Mouse (Mus musculus): ENCODE results near the gene 4921539E11Rik.
A peak's percentile ranks its signal among the peaks of the same experiment; 100 is the strongest.

Gene 4921539E11Rik

DNA sequence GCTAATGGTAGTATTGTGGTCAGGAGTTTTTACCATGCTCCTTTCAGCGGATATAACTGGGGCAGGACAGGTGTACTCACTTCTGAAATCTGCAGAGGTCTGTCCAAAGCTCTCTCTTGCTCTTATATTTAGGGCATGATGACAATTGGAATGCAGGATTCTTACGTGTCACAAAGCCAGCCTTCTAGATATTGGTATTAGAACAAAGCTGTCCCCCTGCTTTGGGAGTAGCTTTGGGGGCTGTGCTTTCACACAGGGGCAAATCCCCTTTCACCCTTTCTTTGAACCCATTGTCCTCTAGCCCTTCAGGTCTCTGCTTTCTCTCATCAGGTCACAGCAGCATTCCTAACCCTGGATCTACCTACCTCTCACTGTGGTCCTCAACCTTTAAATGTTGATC is at the start of gene 4921539E11Rik:
Gene 4921539E11Rik, minus strand, starts transcription at position 101 of the 400 bp plus-strand sequence.
- no peak for DNase-seq (ENCODE audit: extremely low read depth, low read depth, low spot score)

DNA sequence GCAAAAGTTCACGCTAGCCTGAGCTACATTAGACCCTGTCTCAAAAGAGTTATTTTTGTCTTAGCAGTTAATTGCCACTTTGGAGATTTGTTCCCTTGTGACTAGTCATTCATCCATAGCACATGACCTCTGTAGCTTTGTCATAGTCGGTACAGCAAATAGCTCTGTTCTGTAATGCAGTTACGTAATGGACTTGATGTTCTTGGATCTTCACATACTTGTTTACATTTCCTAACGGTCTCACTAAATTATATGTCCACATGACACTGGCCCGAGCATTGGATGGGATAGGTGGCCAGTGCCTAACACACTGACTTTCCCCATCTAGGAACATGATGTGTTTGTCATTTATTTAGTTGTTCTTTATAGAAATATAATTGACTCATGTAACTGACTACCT is 44.5 kb upstream of the 4921539E11Rik start:
- no peak for DNase-seq (ENCODE audit: extremely low read depth, low read depth, low spot score)

DNA sequence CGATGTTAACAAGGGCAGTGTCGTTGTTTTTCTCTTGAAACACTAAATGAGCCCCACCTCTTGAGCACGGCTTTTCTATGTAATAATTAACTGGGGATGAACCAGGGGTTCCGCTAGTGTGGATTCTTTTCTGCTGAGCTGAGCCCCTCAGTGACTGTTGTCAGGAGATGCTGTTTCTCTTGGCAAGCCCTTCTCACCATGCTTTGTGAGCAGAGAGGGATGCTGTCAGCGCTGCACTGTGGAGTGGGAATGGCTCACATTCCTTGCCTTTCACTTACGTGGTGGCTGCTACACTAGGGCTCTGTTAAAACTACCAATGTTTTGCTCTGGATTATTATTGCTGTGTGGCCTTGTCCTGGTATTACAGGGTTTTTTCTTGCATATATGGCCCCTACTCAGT is 38.7 kb upstream of the 4921539E11Rik start:
- DNase-seq (ENCODE audit: extremely low read depth, low read depth, low spot score): no peak

DNA sequence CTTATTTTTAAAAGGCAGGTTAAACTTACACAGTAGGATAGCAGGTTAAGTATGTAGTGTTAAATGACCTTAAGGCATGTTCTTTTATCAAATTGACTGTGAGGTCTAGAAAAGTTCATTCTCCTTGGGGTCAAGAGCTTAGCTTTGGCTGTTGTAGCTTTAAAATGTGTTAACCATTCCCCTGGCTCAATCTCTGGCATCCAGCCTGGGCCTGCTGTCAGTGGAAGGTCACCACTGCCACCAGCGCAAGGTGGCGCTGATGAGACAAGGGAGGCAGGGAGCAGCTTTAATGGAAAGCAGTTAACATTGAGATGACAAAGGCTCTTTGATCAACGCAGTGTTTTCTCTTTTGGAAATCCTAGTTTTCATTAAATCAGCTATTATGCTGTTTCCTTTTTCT is 36.3 kb upstream of the 4921539E11Rik start:
- DNase-seq (ENCODE audit: extremely low read depth, low read depth, low spot score): no peak

DNA sequence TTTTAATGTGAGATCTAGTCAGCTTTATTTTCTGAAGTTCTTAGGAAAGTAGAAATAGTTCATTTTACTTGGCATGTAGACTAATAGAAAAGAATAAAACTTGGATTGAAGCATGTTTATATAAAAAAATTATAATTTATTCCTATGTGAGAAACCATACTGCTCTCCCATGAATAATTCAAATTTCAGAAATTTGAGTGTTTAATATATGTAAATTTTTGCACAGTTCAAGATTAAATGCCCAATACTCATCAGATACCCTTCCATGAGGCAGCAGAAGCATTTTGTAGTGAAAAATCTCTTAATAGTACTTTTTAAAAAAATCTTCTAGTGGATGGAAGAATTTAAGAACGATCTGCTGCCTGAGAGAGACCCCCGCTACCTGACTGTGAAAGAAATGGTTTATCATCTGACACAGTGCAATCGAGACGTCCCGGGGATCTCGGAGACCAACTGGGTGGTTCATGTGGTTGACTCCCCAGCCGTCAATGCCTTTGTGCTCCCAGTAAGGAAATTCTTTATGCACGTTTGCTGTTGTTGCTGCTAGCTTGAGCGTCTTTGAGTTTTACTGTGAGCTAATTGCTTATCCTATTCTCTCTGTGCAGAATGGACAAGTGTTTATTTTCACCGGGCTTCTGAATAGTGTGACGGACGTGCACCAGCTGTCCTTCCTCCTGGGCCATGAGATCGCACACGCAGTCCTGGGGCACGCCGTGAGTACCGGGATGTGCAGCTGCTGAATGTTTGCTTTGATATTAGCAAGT is 34.2 kb upstream of the 4921539E11Rik start:
- DNase-seq (ENCODE audit: extremely low read depth, low read depth, low spot score): no peak

DNA sequence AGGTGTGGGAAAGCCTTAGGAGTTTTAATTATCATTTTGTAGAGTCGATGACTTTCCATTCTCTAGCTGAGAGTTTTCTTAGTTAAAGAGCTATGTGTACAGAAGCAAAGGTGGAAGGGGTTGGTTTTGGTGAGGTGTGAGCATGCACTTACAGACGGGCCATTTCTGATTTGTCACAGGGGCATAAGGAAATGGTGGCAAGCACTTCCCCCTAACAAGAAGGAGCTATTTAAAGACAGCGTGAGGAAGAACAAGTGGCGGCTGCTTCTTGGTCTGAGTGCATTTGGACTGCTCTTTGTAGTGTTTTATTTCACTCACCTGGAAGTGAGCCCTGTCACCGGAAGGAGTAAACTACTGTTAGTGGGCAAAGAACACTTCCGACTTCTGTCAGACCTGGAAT is 30.8 kb upstream of the 4921539E11Rik start:
- no peak for DNase-seq (ENCODE audit: extremely low read depth, low read depth, low spot score)

DNA sequence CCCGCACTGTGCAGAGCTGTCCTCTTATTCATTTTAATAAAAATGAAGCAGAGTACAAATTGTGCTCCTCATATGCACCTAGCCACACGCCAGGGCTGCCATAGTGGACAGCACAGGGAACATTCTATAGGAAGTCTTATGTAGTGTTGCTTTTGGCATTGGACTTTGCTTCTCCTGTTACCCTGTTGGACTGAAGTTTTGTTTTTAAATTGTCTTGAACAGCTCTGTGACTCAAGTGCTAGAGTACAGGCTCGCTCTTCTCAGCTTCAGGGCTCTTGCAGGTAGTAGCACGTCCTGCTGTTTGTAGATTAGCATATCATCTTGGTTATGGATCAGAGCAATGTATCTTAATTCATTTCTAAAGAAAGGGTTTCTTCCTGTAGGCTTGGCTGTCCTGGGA is 25.2 kb upstream of the 4921539E11Rik start:
- peak; percentile 70 for DNase-seq (ENCODE audit: extremely low read depth, low read depth, low spot score)

DNA sequence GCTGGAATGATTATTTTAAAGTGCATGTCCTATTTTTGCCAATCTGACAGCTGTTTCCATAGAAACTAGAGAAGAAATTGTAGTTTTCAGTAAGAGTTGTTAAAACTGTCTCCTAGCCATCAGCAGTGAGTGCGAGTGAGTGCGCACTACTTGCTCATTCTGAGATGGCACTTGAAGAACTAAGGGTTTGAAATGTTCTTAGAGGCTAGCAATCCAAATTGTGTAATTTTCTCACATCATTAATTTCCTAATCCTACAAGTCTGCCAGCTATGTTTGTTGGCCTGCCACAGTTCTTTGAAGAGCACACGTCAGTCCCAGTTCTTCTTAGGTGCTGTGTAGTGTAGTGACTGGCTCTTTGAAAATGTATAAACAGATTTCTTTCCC is 23.9 kb upstream of the 4921539E11Rik start:
- peak; percentile 85 for DNase-seq (ENCODE audit: extremely low read depth, low read depth, low spot score)

DNA sequence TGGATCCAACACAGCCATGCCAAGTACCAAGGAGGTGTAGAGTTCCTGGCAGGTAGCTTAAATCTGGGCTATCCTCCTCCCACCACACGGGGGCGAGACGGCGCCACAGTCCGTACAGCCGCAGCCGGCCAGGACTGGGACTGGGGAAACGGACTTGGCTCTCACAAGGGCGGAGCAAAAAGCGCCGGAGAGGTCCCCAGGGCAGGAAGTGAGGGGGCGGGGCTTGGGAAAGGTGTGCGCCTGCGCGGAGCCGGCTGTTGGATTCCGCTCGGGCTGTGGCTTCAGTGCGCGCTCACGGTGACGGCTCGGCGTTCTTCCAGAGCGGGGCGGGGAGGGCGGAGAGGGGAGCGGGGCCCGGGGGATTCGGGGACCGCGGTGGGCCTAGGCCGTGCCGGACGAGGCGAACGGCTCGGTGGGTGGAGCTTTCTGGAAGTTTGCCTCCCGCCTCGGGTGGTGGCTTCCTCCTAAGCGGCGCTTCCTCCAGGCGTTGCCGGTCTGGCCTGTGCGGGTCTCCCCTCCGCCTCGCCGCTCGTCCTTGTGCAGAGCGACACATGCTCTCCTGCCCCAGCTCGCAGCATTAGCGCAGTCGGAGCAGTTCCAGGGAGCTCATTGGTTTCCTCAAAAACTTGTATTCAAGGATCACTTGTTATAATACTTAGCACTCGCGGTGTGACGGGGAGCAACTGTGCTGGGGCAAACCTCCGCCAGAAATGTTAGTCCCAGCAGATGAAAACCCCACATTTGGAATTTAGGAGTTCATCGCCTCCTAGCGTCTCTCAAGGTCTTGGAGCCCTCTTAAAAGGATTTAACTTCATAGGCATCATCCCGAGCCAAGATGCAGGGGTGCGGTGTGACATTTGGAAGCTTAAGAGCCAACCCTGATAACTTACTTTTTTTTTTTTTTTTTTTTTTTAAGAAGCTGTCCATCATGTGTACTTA is 23.2 kb upstream of the 4921539E11Rik start, which contains the start of gene Oma1:
Gene Oma1, plus strand, starts transcription at position 226 of the 939 bp plus-strand sequence.
- peak; percentile 63 for DNase-seq (ENCODE audit: extremely low read depth, low read depth, low spot score)

DNA sequence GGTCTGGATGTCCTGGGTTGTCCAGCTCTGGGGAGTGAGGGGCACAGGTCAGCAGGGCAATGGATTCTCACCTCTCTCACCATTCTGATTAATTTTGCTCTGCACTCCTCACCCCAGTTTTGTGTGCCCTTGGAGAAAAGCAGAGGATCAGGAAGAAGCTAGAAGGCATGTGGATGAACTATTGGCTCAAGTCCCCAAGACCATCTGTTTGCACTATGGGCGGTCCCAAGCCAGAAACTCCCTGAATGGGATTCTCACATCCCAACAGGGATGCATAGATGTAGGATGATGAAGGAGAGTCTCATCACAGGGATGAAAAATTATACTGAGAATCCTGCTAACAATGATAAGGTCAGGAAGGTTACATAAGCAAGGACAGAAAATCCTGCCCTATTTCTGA is 13.2 kb upstream of the 4921539E11Rik start:
- DNase-seq (ENCODE audit: extremely low read depth, low read depth, low spot score): no peak

DNA sequence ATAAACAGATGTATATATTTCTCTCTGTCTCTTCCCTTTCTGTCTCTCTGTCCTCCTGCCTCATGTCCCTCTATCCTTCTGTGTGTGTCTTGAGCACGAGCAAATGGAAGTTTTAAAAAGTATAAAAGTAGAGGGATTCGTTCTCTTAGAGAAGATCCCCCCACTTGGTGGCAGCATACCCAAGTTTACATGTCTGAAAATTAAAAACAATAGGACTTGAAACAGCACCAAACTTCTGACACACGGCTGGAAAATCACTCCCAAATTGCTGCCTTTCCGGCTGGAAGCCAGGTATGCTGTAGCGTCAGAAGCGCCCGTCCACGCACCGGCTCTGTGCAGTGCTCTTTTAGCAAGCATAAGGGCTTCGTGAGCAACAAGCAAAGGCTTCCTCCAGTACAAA is 8.7 kb upstream of the 4921539E11Rik start:
- no peak for DNase-seq (ENCODE audit: extremely low read depth, low read depth, low spot score)

DNA sequence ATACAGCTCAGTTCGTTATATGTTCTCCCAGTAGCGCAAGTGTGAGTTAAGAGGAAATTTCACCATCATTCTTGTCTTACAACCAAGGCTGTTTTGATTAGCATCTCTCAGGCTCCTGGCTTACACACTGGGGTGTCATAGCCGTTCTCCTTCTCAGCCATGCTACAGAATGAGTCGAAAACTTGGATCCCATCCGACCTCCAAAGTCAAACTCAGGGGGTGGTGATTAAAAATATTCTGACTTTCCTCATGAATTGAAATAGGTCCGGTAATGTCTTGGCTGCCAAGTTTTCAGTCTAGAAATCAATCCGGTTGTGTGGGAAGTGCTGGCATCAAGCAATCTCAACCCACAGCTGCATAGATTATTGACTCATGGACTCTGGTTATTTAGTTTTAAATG is 2.3 kb downstream of the 4921539E11Rik start:
- DNase-seq (ENCODE audit: extremely low read depth, low read depth, low spot score): peak; percentile 25

DNA sequence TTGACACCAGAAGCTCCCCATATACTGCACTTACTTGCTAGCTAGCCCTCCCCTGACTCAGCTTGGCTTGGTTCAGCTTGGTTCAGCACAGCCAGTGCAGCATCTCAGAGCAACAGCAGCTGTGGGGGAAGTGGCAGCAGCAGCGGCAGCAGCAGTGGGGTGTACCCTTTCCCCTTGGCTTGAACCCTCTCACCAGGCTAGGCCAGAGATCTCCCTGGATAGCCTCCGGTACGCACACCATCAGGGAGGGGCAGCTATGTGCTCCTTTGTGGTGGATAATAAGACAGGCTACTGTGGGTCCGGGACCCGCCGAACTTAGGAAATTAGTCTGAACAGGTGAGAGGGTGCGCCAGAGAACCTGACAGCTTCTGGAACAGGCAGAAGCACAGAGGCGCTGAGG is 17.6 kb downstream of the 4921539E11Rik start:
- DNase-seq (ENCODE audit: extremely low read depth, low read depth, low spot score): no peak

DNA sequence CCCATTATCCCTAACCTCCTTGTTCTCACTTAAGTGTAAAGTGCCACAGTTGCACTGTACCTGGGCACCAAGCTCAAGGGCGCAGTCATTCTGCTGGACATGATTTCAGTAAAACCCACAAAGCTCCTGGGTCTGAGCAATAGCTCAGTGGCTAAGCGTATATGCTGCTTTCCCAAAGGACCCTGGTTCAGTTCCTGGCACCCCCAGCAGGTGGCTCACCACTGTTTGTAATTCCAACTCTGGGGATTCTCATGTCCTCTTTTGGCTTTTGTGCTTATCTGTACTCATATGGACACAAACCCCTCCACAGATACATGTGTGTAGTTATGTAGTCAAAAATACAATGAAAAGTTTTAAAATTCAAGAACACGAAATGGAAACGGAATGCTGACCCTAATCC is 21.3 kb downstream of the 4921539E11Rik start:
- DNase-seq (ENCODE audit: extremely low read depth, low read depth, low spot score): no peak

DNA sequence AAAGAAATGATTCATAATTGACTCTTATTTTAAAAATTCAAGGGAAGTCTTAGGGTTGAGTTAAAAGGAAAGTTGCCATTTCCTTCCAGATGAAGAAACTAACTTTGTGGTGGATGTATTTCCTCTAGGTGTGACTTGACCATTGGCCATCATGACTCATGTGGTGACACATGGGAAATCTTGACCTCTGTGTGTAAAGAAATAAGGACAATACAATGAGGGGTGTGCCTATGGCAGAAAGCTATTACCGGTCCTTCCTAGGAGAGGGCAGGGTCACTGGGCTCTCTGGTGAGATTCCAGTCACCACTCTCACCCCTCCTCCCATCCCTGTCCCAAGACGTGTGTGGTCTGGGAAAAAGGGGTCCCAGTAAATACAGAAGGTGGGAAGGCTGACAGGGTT is 25.5 kb downstream of the 4921539E11Rik start:
- no peak for DNase-seq (ENCODE audit: extremely low read depth, low read depth, low spot score)

DNA sequence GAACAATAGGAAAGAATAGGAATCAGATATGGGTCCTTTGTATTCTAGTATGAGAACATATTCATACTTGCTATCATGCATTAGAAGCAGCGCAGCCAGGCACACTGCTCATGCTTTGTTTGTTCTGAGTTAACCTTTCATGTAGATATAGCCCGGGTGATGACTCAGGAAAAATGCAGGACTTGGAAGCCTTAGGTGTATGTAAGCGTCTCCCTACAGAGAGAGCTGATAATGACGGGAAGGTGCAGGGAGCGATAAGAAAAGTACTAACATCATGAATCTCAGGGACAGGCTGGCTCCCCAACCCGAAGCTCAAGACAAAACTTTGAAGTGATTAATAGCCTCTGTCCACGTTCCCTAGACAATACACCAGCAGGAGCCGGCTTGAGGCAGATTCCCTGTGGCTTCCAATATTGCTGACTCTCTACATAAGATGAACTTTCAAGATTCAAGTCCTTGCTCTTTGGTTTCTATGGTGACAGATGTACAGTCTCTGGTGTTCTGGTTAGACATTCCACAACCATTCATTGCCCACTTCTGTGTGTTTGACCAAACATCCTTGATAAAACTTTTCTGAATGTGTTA is 26.8 kb downstream of the 4921539E11Rik start:
- no peak for DNase-seq (ENCODE audit: extremely low read depth, low read depth, low spot score)

DNA sequence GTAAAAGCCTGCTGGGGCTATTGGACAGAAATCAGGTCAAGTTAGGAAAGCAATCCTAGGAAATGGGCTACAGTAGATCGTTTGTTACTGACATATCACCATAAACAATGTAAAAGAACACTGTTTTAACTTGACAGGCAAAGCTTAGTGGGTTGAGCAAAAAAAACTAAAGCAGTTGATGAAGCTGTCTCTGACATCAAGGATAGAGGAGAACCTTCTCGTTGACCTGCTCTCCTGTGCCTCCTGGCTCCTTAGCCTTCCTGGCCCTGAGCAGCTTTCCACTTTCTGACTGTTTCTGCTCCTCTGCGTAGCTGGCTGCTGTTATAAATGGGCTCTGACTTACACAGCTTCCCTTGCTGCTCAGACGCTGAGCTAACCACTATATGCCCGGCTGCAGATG is 27.3 kb downstream of the 4921539E11Rik start:
- peak; percentile 64 for DNase-seq (ENCODE audit: extremely low read depth, low read depth, low spot score)

DNA sequence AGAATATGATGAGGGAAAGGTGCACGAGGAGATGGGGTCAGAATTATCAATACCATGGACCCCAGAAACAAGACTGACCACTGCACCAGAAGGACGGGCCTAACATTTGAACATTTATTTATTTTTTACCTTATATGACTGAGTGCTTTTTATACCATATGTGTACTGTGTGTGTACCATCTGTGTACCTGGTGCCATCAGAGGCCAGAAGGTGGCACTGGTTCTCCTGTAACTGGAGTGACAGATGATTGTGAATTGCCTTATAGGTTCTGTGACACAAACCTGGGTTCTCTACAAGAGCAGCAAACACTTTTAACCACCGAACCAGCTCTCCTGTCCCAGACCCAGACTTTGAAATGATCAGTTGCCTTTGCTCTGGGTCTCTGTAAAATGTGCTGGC is 31.8 kb downstream of the 4921539E11Rik start:
- DNase-seq (ENCODE audit: extremely low read depth, low read depth, low spot score): no peak

DNA sequence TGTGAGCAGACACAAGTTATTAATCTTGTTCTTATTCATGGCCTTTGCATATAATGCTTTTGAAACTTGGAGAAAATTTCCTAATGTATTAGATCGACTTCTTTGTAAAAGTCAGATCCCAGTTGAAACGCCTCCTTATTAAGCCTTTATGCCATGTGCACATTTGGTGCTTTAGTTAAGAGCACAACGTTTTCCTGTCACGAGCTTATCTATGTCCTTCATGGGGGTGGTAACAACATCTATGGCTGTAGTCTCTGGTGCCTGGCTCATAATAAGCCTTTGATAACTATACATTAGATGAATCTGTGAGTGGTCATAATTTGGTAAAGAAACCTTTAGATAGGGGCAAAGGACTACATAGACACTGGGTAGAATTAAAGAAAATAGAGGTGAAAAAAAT is 36.8 kb downstream of the 4921539E11Rik start:
- no peak for DNase-seq (ENCODE audit: extremely low read depth, low read depth, low spot score)

DNA sequence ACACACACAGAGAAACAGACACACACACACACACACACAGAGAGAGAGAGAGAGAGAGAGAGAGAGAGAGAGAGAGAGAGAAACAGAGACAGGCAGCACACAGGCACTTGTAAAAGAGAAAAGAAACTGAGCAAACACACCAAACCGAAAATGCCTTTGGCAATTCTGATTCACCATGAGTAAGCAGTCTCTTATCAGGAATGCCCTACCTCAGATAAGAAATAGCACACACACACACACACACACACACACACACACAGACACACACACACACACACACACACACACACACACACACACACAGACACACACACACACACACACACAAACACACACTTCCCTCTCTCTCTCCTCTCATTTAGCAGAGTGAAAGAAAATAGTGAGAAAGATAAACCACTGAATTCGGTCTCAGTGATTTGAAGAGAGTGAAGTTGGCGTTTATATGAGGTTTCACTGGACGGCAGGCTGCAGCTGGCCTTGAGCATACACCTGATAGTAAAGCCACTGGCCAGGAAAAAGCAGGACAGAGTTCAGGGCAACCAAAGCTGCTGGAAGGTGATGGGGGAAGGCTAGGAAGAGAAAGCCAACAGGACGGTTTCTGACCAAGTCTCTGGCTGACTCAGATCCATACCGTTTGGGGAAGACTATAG is 41.1 kb downstream of the 4921539E11Rik start:
- no peak for DNase-seq (ENCODE audit: extremely low read depth, low read depth, low spot score)

DNA sequence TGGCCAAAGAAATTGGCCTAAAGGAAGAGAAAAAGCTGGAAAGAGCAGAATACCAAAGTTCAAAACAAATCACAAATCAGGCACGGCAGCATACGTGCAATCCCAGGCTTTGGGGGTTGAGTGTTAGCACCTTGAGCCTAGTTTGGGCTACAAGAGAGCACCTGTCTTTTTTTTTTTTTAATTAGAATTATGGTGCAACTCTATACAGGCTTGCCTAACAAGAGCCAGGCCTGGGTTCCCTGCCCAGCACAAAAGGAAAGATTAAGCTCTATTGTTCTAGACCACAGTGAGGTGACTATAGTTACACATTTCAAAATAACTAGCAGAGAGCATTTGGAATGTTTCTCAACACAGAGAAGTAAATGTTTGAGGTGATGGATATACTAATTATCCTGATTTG is 42.9 kb downstream of the 4921539E11Rik start:
- DNase-seq (ENCODE audit: extremely low read depth, low read depth, low spot score): peak; percentile 82

All from fat pad, adult 2 months (tissue).